Mouse (Mus musculus): Measurements from ENCODE around the gene Spsb4. TPM values are rescaled to one million over a fixed set of nuclear protein-coding genes. Genes with fewer than 3 reads are reported as not detected.

Gene Spsb4
- polyA plus RNA-seq, 1 experiment, result 0.78 TPM

GRCm38 (mm10) chr9:97013698-97014097 lies 4.9 kb downstream of the Spsb4 start:
- H3K4me2 ChIP-seq (ENCODE audit: low read depth), result no peak overlapping the region
- H3K36me3 ChIP-seq (ENCODE audit: control insufficient read depth, insufficient read depth), result no peaks in the 10 kb centered on the region
- H3K79me2 ChIP-seq (ENCODE audit: control insufficient read depth, insufficient read depth), result no peaks in the 10 kb centered on the region
- no peak overlapping the region for H3K4me3 ChIP-seq
- TF ChIP-seq REST (IDR thresholded peaks at IDR 0.05; ENCODE audit: insufficient read depth, insufficient read length) (no peak), POLR2A (IDR thresholded peaks at IDR 0.05; ENCODE audit: insufficient read length, low read depth) (no peak), MYOD1 (IDR thresholded peaks at IDR 0.05; ENCODE audit: control insufficient read depth in 1 of 3, insufficient read length in 2 of 3, low read depth in 2 of 3) (no peak), USF1 (IDR thresholded peaks at IDR 0.05; ENCODE audit: low read depth) (no peak), SRF (IDR thresholded peaks at IDR 0.05; ENCODE audit: control insufficient read depth, insufficient read length, low read depth) (no peak), POLR2AphosphoS2 (IDR thresholded peaks at IDR 0.05; ENCODE audit: insufficient read length, low read depth) (no peak), CEBPB (IDR thresholded peaks at IDR 0.05; ENCODE audit: insufficient read depth, poor library complexity, severe bottlenecking) (no peak), TCF3 (IDR thresholded peaks at IDR 0.05; ENCODE audit: insufficient read length, low read depth) (no peak), E2F4 (IDR thresholded peaks at IDR 0.05; ENCODE audit: insufficient read depth) (no peak)
- H3K27me3 ChIP-seq (ENCODE audit: control insufficient read depth, insufficient read depth, insufficient read length), result no peaks in the 10 kb centered on the region
- no peak overlapping the region for H3ac ChIP-seq (ENCODE audit: control insufficient read depth, insufficient read length)

- TF ChIP-seq MAX (IDR thresholded peaks at IDR 0.05; ENCODE audit: low read depth) (no peak), SRF (IDR thresholded peaks at IDR 0.05; ENCODE audit: control insufficient read depth, insufficient read length, low read depth) (no peak), CEBPB (IDR thresholded peaks at IDR 0.05; ENCODE audit: insufficient read depth, poor library complexity, severe bottlenecking) (no peak), MYOD1 (IDR thresholded peaks at IDR 0.05; ENCODE audit: control insufficient read depth in 1 of 3, insufficient read length in 2 of 3, low read depth in 2 of 3) (no peak), POLR2A (IDR thresholded peaks at IDR 0.05; ENCODE audit: insufficient read length, low read depth) (no peak), TCF12 (IDR thresholded peaks at IDR 0.05; ENCODE audit: insufficient read depth, poor library complexity, severe bottlenecking) (no peak)
- Histone ChIP-seq H3K36me3 (ENCODE audit: control insufficient read depth, insufficient read depth) (no peaks in the 10 kb centered on the region), H3K79me2 (ENCODE audit: control insufficient read depth, insufficient read depth) (no peaks in the 10 kb centered on the region), H3K27me3 (ENCODE audit: control insufficient read depth, insufficient read depth, insufficient read length) (no peaks in the 10 kb centered on the region), H3ac (ENCODE audit: control insufficient read depth, insufficient read length) (no peak overlapping the region), H3K4me3 (no peak overlapping the region), H3K4me2 (ENCODE audit: low read depth) (no peak overlapping the region)
Measured at GRCm38 (mm10) chr9:97013153-97013552, 5.5 kb downstream of the Spsb4 start.

GRCm38 (mm10) chr9:97011454-97012195 lies 7.0 kb downstream of the Spsb4 start:
- H3K4me2 ChIP-seq (ENCODE audit: low read depth), result no peak overlapping the region
- TF ChIP-seq POLR2AphosphoS2 (IDR thresholded peaks at IDR 0.05; ENCODE audit: insufficient read length, low read depth), result no peak
- TF ChIP-seq POLR2A (IDR thresholded peaks at IDR 0.05; ENCODE audit: insufficient read length, low read depth), result no peak
- TF ChIP-seq MYOG (IDR thresholded peaks at IDR 0.05; ENCODE audit: control insufficient read depth in 1 of 3, insufficient read depth in 1 of 3, insufficient read length in 2 of 3, low read depth in 2 of 3), result no peak
- no peak for TF ChIP-seq TCF3 (IDR thresholded peaks at IDR 0.05; ENCODE audit: insufficient read length, low read depth)
- no peak for TF ChIP-seq SRF (IDR thresholded peaks at IDR 0.05; ENCODE audit: control insufficient read depth, insufficient read length, low read depth)
- no peak for TF ChIP-seq CEBPB (IDR thresholded peaks at IDR 0.05; ENCODE audit: insufficient read depth, poor library complexity, severe bottlenecking)
- no peak for TF ChIP-seq TCF12 (IDR thresholded peaks at IDR 0.05; ENCODE audit: insufficient read depth, poor library complexity, severe bottlenecking)
- TF ChIP-seq USF1 (IDR thresholded peaks at IDR 0.05; ENCODE audit: low read depth), result no peak
- no peak for TF ChIP-seq MYOD1 (IDR thresholded peaks at IDR 0.05; ENCODE audit: control insufficient read depth in 1 of 3, insufficient read length in 2 of 3, low read depth in 2 of 3)
- TF ChIP-seq E2F4 (IDR thresholded peaks at IDR 0.05; ENCODE audit: insufficient read depth), result no peak
- no peak overlapping the region for H3ac ChIP-seq (ENCODE audit: control insufficient read depth, insufficient read length)
- no peaks in the 10 kb centered on the region for H3K79me2 ChIP-seq (ENCODE audit: control insufficient read depth, insufficient read depth)
- H3K27me3 ChIP-seq (ENCODE audit: control insufficient read depth, insufficient read depth, insufficient read length), result no peaks in the 10 kb centered on the region
- H3K36me3 ChIP-seq (ENCODE audit: control insufficient read depth, insufficient read depth), result no peaks in the 10 kb centered on the region
- H3K4me3 ChIP-seq, result no peak overlapping the region

GRCm38 (mm10) chr9:97010447-97010846 lies 8.2 kb downstream of the Spsb4 start:
- no peaks in the 10 kb centered on the region for H3K36me3 ChIP-seq (ENCODE audit: control insufficient read depth, insufficient read depth)
- no peak overlapping the region for H3K4me3 ChIP-seq
- H3ac ChIP-seq (ENCODE audit: control insufficient read depth, insufficient read length), result no peak overlapping the region
- no peaks in the 10 kb centered on the region for H3K27me3 ChIP-seq (ENCODE audit: control insufficient read depth, insufficient read depth, insufficient read length)
- H3K79me2 ChIP-seq (ENCODE audit: control insufficient read depth, insufficient read depth), result no peaks in the 10 kb centered on the region
- no peak for TF ChIP-seq MYOD1 (IDR thresholded peaks at IDR 0.05; ENCODE audit: control insufficient read depth in 1 of 3, insufficient read length in 2 of 3, low read depth in 2 of 3)
- TF ChIP-seq POLR2AphosphoS2 (IDR thresholded peaks at IDR 0.05; ENCODE audit: insufficient read length, low read depth), result no peak
- TF ChIP-seq E2F4 (IDR thresholded peaks at IDR 0.05; ENCODE audit: insufficient read depth), result no peak
- TF ChIP-seq MYOG (IDR thresholded peaks at IDR 0.05; ENCODE audit: control insufficient read depth in 1 of 3, insufficient read depth in 1 of 3, insufficient read length in 2 of 3, low read depth in 2 of 3), result no peak
- TF ChIP-seq POLR2A (IDR thresholded peaks at IDR 0.05; ENCODE audit: insufficient read length, low read depth), result no peak
- TF ChIP-seq SRF (IDR thresholded peaks at IDR 0.05; ENCODE audit: control insufficient read depth, insufficient read length, low read depth), result no peak
- TF ChIP-seq REST (IDR thresholded peaks at IDR 0.05; ENCODE audit: insufficient read depth, insufficient read length), result no peak
- TF ChIP-seq USF1 (IDR thresholded peaks at IDR 0.05; ENCODE audit: low read depth), result no peak
- no peak for TF ChIP-seq MAX (IDR thresholded peaks at IDR 0.05; ENCODE audit: low read depth)
- no peak for TF ChIP-seq TCF3 (IDR thresholded peaks at IDR 0.05; ENCODE audit: insufficient read length, low read depth)
- TF ChIP-seq CEBPB (IDR thresholded peaks at IDR 0.05; ENCODE audit: insufficient read depth, poor library complexity, severe bottlenecking), result no peak
- TF ChIP-seq TCF12 (IDR thresholded peaks at IDR 0.05; ENCODE audit: insufficient read depth, poor library complexity, severe bottlenecking), result no peak
- no peak overlapping the region for H3K4me2 ChIP-seq (ENCODE audit: low read depth)
